Mouse (Mus musculus) lung, embryonic 16.5 days (tissue): Measurements from ENCODE around the gene B3gnt7. TPM values are rescaled to one million over a fixed set of nuclear protein-coding genes. Genes with fewer than 3 reads are reported as not detected.

Experiments used
- ATAC-seq: fragments of 200-750 bp; cut with Nextera tagmentation; 2 replicates; pipeline ENCODE4 v1.8.0; 2017; ENCODE audit warnings: low read depth, mild to moderate bottlenecking, moderate library complexity
- H3K27ac ChIP-seq: fragments of 300-500 bp; sonication (generic); 2 replicates; pipeline ENCODE4 v1.5.1; 2014; ENCODE audit warnings: mild to moderate bottlenecking, control low read depth, low read length
- H3K27me3 ChIP-seq: fragments of 300-500 bp; sonication (generic); 2 replicates; pipeline ENCODE4 v1.6.1; 2014; ENCODE audit warnings: low read depth, low read length, mixed read lengths; ENCODE audit not compliant: control insufficient read depth, insufficient read depth
- H3K36me3 ChIP-seq: fragments of 300-500 bp; sonication (generic); 2 replicates; pipeline ENCODE4 v1.6.1; 2014; ENCODE audit warnings: low read length; ENCODE audit not compliant: control insufficient read depth, insufficient read depth
- H3K4me1 ChIP-seq: fragments of 300-500 bp; sonication (generic); replicated peaks from 2 replicates; pipeline ENCODE4 v1.6.1; 2014; ENCODE audit warnings: low read length, mixed read lengths; ENCODE audit not compliant: control insufficient read depth, insufficient read depth
- H3K4me2 ChIP-seq: fragments of 300-500 bp; sonication (generic); 2 replicates; pipeline ENCODE4 v1.6.1; 2014; ENCODE audit warnings: low read depth, low read length, control low read depth
- H3K4me3 ChIP-seq: fragments of 300-500 bp; sonication (generic); 2 replicates; pipeline ENCODE4 v1.5.1; 2014; ENCODE audit warnings: mild to moderate bottlenecking, low read length, control low read depth
- H3K9ac ChIP-seq: fragments of 300-500 bp; sonication (generic); 2 replicates; pipeline ENCODE4 v1.6.1; 2014; ENCODE audit warnings: low read length, control low read depth
- H3K9me3 ChIP-seq: fragments of 300-500 bp; sonication (generic); 2 replicates; pipeline ENCODE4 v1.6.1; 2016; ENCODE audit warnings: low read length; ENCODE audit not compliant: control insufficient read depth
- WGBS: fragments of 180-500 bp; shearing (Covaris S2); extraction: QIAGEN DNeasy Blood & Tissue Kit; methylation state at CpG from one replicate; pipeline ENCODE4 v1.1.7; 2014; 5-methylcytosine and 5-hydroxymethylcytosine counted together
- polyA plus RNA-seq: library from polyadenylated mRNA; unstranded; fragments of >200 nt; fragmentation: Nextera tagmentation; extraction: Ambion mirVana; gene quantifications from 2 replicates; pipeline ENCODE4 v1.2.1, GENCODE M21; 2015

Gene B3gnt7
- 4.5 and 4.7 TPM in 2 replicates for polyA plus RNA-seq

- Histone ChIP-seq H3K27me3 (peaks cover 11% of the 10 kb centered on the region), H3K9me3 (no peaks in the 10 kb centered on the region), H3K36me3 (no peaks in the 10 kb centered on the region), H3K4me1 (peaks cover 10% of the 10 kb centered on the region), H3K4me3 (peak within 1 kb of the TSS; percentile 67), H3K27ac (peak within 1 kb of the TSS; percentile 26; the same call in 1 of the 2 replicates), H3K9ac (peak within 1 kb of the TSS; percentile 69), H3K4me2 (peak within 1 kb of the TSS; percentile 98)
- ATAC-seq, result no peak
- 32% methylated on average over 6 of the region's 6 CpGs for WGBS
Observed at GRCm38 (mm10) chr1:86302532-86302931, at the start of gene B3gnt7. TSS of gene B3gnt7 (plus strand) at chr1:86302832.

- H3K4me2 ChIP-seq, result no peak overlapping the region
- no peaks in the 10 kb centered on the region for H3K27me3 ChIP-seq
- no peaks in the 10 kb centered on the region for H3K4me1 ChIP-seq
- 77% methylated on average over 8 of the region's 8 CpGs for WGBS
- ATAC-seq, result no peak
- no peak overlapping the region for H3K4me3 ChIP-seq
- no peak overlapping the region for H3K27ac ChIP-seq
- H3K9me3 ChIP-seq, result no peaks in the 10 kb centered on the region
- no peak overlapping the region for H3K9ac ChIP-seq
- H3K36me3 ChIP-seq, result 0 out of 2 replicates have a peak, but pooled peaks cover 4% of the 10 kb centered on the region
Observed at GRCm38 (mm10) chr1:86253410-86253809, 49.2 kb upstream of the B3gnt7 start.

- Histone ChIP-seq H3K27ac (no peak overlapping the region), H3K27me3 (no peaks in the 10 kb centered on the region), H3K4me1 (no peaks in the 10 kb centered on the region), H3K4me3 (no peak overlapping the region), H3K9ac (no peak overlapping the region), H3K4me2 (no peak overlapping the region), H3K36me3 (0 out of 2 replicates have a peak, but pooled peaks cover 4% of the 10 kb centered on the region), H3K9me3 (no peaks in the 10 kb centered on the region)
- ATAC-seq, result no peak
- 53% methylated on average over 4 of the region's 4 CpGs for WGBS
Observed at GRCm38 (mm10) chr1:86256311-86256710, 46.3 kb upstream of the B3gnt7 start.

GRCm38 (mm10) chr1:86257228-86257627 is 45.4 kb upstream of the B3gnt7 start:
- H3K36me3 ChIP-seq, result 0 out of 2 replicates have a peak, but pooled peaks cover 4% of the 10 kb centered on the region
- H3K27ac ChIP-seq, result no peak overlapping the region
- H3K4me3 ChIP-seq, result no peak overlapping the region
- H3K4me1 ChIP-seq, result no peaks in the 10 kb centered on the region
- H3K4me2 ChIP-seq, result no peak overlapping the region
- H3K27me3 ChIP-seq, result no peaks in the 10 kb centered on the region
- H3K9me3 ChIP-seq, result no peaks in the 10 kb centered on the region
- WGBS, result 80% methylated on average over 8 of the region's 8 CpGs
- no peak for ATAC-seq
- H3K9ac ChIP-seq, result no peak overlapping the region

GRCm38 (mm10) chr1:86258171-86258824 is 44.3 kb upstream of the B3gnt7 start:
- Histone ChIP-seq H3K27ac (no peak overlapping the region), H3K4me1 (no peaks in the 10 kb centered on the region), H3K4me2 (no peak overlapping the region), H3K9me3 (no peaks in the 10 kb centered on the region), H3K4me3 (no peak overlapping the region), H3K9ac (no peak overlapping the region), H3K27me3 (no peaks in the 10 kb centered on the region), H3K36me3 (0 out of 2 replicates have a peak, but pooled peaks cover 4% of the 10 kb centered on the region)
- no peak for ATAC-seq
- 76% methylated on average over 7 of the region's 7 CpGs for WGBS

DNA sequence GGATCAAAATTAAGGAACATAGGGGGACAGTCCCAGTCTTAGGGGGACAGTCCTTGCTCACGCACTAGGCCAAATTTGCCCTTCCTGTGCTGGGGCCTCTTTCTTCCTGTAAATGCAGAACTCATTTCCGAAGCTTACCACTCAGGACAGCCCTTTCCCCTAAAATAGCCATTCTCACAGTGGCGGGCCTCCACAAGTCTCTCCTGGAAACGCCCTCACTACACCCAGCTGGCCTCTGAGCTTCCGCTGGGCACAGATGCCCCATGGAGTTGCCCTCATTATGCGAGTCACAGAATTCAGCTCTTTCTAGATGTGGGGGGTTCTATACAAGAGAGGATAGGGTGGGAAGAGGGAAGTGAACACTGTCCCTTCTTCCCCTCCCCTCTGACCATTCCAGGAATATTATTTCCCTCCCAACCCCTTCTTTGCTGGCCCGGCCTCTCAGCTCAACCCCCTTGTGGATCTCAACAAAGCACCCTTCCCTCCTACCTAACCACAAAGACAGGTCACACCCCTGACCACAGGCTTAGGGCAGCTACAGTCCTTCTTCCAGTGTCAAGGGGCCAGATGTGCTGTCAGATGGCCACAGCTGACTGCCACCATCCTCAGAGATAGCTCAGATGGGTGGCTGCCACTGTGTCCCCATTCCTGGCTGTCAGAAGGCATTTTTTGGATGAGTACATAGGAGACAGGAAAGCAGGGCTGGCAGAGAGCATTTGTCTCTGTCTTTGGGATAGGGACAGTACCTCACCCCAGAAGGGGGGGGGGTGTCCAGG is 38.9 kb upstream of the B3gnt7 start:
- peak; percentile 38; the same call in 1 of the 2 replicates for ATAC-seq
- no peak overlapping the region for H3K4me2 ChIP-seq
- H3K4me3 ChIP-seq, result no peak overlapping the region
- WGBS, result 49% methylated on average over 7 of the region's 7 CpGs
- no peak overlapping the region for H3K27ac ChIP-seq
- H3K27me3 ChIP-seq, result no peaks in the 10 kb centered on the region
- no peaks in the 10 kb centered on the region for H3K9me3 ChIP-seq
- no peaks in the 10 kb centered on the region for H3K4me1 ChIP-seq
- no peaks in the 10 kb centered on the region for H3K36me3 ChIP-seq
- no peak overlapping the region for H3K9ac ChIP-seq

DNA sequence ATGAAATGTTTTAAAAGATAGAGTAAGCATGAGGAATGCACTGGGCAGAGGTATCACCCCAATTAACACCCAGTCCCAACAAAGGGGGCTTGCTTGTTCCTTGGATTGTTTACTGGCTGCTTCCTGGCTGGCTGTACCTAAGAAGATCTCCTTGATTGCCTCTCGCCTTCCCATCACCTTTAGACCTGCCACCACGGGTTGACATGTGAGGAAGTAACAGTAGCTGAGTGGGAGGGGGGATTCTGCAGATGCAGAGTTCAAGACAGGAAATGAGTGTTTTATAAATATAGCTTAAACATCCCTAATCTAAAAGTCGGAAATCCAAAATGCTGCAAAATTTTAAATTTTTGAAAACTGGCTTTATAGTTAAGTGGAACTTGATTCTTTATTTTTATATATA is 37.6 kb upstream of the B3gnt7 start:
- Histone ChIP-seq H3K4me2 (no peak overlapping the region), H3K27me3 (no peaks in the 10 kb centered on the region), H3K9ac (no peak overlapping the region), H3K4me1 (no peaks in the 10 kb centered on the region), H3K36me3 (no peaks in the 10 kb centered on the region), H3K27ac (no peak overlapping the region), H3K9me3 (no peaks in the 10 kb centered on the region), H3K4me3 (no peak overlapping the region)
- no peak for ATAC-seq
- WGBS, result 27% methylated on average over 3 of the region's 3 CpGs

DNA sequence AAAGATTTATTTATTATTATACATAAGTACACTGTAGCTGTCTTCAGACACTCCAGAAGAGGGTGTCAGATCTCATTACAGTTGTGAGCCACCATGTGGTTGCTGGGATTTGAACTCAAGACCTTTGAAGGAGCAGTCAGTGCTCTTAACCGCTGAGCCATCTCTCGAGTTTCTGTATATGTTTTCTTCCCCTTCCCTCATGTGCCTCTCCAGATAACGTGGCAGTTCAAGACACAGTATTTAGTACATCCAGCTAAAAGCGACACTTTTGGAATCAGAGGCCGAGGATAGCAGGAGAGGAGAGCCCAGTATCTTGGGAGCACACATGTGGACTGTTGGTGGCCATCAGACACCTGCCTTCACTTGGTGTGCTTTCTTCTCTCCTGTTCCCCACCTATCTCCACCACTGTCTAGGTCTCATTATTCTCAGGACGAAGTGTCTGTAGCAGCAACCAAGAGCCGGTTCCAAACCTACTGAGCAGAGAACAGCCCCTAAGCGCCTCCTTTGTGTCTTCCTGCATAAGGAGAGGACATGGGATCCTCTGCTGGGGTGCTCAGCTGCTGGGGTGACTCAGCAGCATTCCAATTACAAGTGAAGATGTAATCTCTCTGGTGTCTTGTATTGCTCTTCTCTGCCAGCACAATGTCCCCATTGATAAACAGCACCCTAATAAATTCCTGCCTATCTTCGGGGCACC is 34.0 kb upstream of the B3gnt7 start:
- H3K27ac ChIP-seq, result no peak overlapping the region
- H3K27me3 ChIP-seq, result no peaks in the 10 kb centered on the region
- WGBS, result 73% methylated on average over 9 of the region's 9 CpGs

GRCm38 (mm10) chr1:86269190-86269508 is 33.5 kb upstream of the B3gnt7 start:
- Histone ChIP-seq H3K9ac (no peak overlapping the region), H3K4me2 (no peak overlapping the region), H3K27ac (no peak overlapping the region), H3K27me3 (no peaks in the 10 kb centered on the region), H3K9me3 (no peaks in the 10 kb centered on the region), H3K4me3 (no peak overlapping the region), H3K4me1 (no peaks in the 10 kb centered on the region), H3K36me3 (no peaks in the 10 kb centered on the region)
- no peak for ATAC-seq
- WGBS, result 65% methylated on average over 4 of the region's 4 CpGs

More for the DNA sequence above, 34.0 kb upstream of the B3gnt7 start:
- H3K4me2 ChIP-seq, result no peak overlapping the region
- no peaks in the 10 kb centered on the region for H3K36me3 ChIP-seq
- no peaks in the 10 kb centered on the region for H3K4me1 ChIP-seq
- no peaks in the 10 kb centered on the region for H3K9me3 ChIP-seq
- no peak overlapping the region for H3K4me3 ChIP-seq
- ATAC-seq, result no peak
- no peak overlapping the region for H3K9ac ChIP-seq
